Mouse (Mus musculus): Measurements from ENCODE around the gene Agap1.
A peak's percentile ranks its signal among the peaks of the same experiment; 100 is the strongest.

Agap1 gene

DNA sequence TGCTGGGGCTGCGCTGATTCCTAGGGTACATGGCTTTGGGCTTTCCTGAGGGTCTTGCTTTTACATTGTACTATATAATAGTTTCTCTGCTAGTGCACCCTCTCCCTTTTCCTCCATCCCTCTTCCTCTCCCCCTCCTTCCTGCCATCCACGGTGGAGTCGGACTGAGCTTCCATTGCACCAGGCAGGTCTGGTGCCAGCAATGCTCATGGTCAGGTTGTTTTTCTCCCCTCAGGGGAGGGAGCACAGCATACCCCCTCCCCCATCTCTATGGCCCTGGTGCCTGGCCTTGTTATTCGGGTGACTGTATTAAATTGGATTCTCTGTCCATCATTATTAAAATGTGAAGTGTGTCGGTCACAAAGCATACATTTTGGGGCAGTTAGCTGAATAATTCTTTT is 259.1 kb downstream of the Agap1 start:
- no peak for DNase-seq (ENCODE audit: low read depth)

DNA sequence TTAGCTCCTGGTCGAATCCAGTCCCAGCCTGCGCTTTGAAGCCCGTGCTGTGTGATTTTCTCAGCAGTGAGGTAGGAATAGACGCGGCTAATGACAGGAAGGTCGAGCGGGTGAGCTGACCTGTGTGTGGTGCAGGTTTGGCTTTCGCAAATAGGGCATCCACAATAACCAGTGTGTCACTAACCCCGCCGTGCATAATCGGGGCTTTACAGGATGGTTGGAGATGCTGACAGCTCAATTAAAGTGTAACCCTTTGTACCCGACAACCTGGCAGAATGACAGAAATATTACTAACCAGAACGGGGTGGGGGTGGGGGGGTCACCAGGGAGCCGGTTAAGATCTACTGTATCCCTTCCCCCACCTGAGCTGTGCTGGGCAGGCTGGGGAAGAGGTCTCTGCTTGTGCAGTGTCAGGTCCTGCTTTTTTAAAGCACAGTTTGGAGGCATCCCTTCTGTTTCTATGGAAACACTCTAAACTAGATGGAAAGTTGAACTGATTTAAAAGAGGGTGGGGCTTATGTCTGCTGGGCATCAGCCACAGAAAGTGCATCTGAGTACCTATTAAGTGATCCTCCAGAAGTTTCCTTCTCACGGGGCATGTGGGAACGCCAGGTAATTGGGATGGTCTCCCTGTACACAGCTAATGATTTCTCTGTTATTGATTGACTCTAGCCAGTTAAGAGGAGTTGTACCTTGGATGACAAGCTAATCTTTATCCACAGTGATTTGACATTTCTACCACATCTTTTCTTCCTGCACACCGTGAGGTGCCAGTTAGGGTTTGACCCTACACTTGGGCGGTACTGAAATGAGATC is 259.8 kb downstream of the Agap1 start:
- no peak for DNase-seq (ENCODE audit: low read depth)

DNA sequence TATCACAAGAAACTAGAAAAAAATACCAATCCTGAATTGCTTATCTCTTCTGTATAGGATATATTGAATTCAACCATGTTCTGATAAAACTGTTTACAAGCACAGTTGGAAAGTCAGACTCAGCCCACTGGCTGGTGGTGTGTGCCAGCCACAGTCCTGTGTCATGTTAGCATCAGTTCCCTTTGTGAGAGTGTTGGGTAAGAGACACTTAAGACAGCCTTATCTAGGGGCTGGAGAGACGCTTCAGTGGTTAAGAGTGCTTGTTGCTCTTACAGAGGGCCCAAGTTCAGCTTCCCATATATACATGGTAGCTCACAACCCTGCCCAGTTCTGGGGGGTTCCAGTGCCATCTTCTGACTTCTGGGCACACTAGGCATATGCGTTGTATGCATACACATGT is 261.6 kb downstream of the Agap1 start:
- no peak for DNase-seq (ENCODE audit: low read depth)

DNA sequence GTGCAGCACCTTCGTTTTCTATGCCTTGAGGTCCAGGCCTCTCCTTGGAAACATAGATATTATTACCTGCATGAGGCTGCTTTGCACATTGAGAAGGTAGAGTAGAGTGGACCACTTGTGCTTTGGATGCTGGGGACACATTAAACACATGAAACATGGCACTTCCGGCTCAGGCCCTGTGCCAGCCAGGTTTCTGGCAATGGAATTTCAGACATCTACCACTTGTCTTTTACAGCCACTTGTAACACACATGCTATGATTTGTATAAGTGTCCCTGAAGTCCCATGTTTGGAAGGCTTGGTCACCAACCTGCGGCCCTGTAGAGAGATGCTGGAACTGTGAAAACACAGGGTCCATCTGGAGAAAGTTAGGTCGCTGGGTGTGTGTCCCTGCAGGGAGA is 262.5 kb downstream of the Agap1 start:
- no peak for DNase-seq (ENCODE audit: low read depth)

DNA sequence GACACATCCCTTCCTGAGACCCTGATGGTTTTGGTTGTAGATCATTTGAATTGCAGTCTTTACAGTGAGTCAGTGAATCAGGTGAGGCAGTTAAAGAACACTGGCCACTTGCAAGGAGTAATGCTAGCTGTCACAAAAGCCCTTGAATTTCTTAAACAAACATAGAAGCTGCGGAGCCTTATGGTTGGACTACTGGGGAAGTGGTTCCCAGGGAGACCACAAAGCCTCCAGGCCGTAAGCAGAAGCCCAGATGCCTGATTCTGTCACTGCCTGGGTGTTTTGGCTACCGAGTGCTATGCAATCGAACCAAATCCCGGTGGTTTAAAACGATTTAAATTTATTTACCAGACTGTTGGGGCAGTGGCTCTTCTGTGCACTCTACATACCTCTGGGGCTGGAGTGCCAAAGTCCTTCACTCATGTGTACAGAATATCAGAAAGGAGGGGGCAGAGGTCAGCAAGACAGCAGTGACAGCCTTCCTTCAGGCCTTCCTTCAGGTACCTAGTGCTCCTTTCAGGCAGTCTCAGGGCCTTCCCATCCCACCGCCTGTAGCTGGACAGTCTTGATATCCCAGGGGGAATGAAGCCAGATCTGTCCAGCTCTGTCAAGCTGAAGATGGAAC is 264.3 kb downstream of the Agap1 start:
- no peak for DNase-seq (ENCODE audit: low read depth)

DNA sequence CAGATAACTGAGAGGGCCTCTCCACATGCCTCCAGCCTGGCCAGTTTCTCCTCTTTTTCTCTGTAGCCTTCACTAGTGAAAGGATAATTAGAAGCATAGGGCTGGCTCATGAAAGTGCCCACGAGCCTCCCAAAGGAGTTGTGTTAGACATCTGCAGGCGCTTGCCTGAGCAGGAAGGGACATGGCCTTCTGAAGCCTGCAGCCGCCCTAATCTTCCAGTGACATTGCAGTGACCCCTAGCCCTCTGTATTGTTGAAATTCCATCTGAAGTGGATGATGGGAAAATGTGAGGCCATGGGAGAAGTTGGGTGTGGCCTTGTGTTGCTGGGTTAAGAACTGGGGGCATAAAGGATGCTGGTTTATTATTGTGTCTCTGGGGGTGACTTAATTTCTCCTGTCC is 269.5 kb downstream of the Agap1 start:
- DNase-seq (ENCODE audit: low read depth): no peak

DNA sequence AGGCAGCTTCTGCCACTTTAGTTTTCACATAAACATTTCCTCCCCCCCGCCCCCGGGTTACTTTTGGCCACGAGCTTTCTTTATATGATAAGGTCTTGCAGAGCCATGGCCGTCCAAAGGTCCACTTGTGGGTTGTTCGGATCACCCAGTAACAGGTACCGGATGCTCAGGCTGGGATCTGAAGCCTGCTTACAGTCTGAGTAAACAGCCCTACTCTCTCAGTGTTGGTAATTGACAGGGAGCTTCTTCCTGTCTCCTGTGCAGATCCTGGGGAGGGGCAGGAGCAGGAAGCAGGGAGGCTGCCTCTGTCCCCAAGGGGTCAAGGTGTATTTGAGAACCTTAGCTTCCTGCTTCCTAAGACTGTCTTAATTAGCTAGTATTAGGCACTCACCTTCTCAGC is 269.9 kb downstream of the Agap1 start:
- no peak for DNase-seq (ENCODE audit: low read depth)

DNA sequence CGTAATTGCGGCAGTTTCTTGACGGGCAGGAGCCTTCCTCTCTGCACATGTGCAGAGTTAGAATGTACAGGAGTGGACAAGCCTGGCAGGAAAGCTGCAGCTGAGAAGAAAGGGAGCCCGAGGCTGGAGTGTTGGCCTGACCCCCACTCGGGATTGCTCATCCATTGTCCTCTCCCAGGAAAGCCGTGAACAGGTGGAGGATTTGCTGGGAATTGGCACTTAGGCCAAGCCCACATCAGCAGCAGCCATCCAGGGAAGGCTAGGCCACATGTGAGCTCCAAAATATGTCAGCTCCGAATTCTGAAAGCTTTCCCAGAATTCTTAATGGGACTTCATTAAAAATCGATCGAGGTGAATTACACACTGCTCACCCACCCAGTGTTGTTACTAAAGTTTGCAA is 270.4 kb downstream of the Agap1 start:
- no peak for DNase-seq (ENCODE audit: low read depth)

DNA sequence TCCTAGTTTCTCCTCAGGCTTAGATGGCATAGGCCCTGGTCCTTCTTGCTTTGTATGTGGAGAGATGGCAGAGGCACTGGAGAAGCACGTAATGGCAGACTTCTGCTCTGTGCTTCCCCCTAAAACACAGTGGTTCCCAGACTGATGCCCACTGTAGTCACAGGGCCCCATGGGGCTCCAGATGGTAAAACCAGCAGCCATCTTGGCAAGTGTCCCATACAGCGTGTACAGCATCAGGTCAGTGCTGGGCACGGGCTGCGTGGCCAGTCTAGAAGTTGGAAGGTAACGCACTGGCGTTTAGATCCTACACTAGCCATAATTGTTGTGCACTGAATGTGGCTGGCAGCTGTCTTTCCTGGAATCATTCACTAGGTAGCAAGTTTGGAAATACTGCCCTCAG is 273.9 kb downstream of the Agap1 start:
- DNase-seq (ENCODE audit: low read depth): no peak

DNA sequence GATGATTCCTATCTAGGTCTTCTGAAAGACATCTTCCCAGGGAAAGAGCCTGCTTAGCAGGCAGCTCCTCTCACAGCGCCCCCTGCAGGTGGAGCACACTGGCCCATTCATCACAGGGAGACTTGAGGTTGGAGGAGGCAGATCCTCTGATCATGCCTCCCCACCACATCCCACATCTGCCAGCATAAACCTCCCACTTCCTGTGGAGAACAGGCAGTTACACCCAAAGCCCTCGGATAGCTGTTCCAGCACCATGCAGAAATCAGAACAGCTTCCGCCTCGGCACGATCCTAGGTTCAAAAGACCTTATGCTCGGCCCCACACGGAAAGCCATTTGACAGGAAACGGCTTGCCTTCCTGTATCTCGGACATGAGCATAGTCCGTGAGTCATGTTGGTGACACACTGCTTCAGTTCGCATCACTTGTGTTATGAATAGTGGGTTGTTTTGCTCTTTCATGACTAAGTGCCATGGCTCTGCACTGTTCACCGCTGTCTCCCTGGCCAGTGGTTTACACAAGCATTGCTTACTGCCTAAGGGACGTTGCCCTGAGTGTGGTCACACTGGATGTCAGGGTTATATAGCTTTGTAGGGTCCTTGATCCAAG is 276.1 kb downstream of the Agap1 start:
- peak; percentile 55 for DNase-seq (ENCODE audit: low read depth)

DNA sequence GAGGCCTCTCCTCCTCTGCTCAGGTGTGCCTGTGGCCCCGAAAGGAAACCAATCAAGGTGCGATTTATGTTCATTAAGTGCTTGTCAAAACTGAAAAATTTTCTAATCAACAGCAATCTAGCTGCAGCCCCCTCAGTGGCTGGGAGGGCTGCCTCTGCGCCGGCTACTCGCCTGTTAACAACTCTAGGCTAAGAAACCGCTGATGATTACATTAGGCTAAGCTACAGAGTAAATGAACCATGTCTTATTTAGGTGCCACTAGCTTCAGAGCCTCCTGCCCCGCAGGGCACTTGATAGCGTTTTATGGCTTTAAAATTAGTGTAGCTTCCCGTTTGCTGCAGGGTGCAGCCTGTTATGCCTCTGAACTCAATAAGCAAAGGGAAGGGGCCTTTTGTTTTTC is 279.8 kb downstream of the Agap1 start:
- DNase-seq (ENCODE audit: low read depth): no peak

DNA sequence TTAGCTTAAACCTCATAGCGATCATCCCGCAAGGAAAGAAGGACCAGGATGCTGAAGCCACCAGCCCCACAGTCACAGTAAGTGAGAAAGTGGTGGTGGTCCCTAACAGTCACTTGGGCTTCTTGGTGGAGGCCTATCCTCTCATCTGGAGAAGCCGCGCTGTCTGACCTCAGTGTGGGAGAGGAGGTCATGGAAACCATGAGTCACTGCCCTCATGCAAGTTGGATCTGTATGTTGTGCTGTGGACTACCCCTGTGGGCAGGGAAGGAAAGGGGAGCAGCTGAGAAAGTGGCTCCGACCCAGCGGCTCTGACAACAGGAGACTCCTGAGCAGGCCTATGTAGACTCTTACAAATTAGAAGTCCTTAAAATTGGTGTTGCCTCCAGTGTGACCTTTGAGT is 280.5 kb downstream of the Agap1 start:
- DNase-seq (ENCODE audit: low read depth): no peak

DNA sequence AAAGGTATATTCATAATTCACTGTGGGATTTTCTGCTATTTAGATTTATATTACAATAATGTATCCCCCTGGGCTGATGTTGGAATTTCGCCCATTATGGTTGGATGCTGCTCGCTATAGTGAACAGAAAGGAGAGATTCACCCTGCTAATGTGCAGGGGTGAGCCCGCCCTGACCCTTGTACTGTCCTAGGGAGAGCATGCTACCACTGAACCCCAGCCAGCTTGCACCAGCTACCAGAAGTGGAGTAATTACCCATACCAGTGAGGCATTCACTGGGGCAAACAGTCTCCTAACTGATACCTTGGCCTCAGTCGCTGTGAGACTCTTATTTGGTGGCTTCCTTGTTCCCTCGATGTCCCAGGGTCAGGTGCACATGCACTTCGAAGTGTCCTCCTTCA is 281.4 kb downstream of the Agap1 start:
- no peak for DNase-seq (ENCODE audit: low read depth)

DNA sequence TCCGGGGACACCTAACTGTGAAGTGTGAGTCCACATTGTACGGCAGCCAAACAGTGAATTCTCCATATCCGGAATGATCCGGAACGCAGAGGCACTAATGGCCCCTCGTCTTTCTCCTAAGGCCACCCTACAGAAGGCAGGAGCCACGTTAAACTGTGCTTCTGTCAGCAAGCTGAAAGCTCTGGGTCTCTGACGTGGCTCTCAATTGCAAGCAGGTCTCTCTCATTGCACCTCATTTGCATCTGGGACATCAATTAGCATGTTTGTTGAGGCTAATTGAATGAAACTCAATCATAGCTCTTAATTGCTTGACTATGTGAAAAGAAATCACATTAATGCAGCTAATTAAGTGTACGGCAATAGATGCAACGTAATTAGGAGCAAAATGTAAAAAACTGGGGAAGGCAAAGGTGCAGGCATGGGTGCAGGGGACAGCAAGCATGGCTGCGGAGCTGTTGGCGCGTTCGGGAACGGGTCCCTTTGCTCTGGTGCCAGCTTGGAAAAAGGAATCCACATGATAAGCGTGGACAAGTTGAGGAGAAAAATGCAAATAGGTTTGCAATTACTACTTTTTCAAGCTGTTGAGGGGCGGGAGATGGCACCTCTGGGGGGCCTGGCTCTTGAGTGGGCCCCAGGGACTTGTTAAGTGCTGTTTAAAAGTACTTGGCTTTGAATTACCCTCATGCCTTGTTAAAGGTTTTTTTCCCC is 284.6 kb downstream of the Agap1 start:
- DNase-seq (ENCODE audit: low read depth): no peak

DNA sequence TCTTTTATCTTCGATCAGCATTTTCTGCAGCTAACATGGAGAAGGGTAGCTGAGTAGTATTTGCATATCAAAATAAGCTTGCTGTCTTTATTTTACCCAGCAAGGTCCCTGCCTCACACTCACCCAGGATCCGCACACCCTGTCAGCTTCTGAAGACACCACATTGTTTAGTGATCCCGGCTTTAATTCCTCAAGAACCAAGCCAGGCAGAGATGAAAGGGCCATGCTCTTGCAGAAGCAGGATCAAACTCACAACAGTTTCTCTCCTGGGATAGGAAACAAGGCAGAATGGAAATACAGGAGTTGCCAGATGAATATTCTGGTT is 285.1 kb downstream of the Agap1 start:
- DNase-seq (ENCODE audit: low read depth): no peak

DNA sequence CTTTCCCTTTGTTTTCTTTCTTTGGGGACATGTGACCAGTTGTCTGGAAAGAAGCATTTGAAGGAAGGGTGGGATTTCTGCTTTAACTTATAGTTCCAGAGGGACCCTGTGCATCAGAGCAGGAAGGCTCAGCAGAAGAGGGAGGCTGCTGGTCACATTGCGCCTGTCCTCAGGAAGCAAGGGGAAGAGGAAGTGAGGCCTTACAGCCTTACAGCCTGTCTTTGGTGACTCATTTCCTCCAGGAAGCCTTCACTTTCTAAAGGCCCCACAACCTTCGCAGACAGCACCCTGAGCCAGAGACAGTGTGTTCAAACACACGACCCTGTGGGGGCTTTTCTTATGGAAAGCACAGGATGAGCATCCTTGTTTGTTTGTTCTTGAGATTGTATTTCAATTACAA is 287.8 kb downstream of the Agap1 start:
- no peak for DNase-seq (ENCODE audit: low read depth)

DNA sequence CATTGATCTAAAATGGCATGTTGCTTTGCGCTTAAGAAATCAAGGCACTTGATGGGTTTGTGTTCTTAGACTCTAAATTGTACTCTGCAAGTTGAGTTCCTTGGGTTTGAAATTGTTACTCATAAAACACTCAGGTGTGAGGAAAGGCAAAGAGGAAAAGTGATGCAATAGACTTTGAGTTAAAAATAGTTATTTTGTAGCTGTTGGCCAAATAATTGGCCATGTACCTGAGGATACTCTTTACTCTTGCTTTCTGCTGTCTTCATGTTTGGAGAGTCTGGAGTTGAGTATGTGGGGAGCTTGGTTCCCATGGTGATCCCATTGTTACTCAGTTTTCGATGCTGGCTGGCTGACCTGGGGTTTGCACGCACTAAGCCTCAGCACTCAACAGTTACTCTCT is 291.6 kb downstream of the Agap1 start:
- DNase-seq (ENCODE audit: low read depth): no peak

DNA sequence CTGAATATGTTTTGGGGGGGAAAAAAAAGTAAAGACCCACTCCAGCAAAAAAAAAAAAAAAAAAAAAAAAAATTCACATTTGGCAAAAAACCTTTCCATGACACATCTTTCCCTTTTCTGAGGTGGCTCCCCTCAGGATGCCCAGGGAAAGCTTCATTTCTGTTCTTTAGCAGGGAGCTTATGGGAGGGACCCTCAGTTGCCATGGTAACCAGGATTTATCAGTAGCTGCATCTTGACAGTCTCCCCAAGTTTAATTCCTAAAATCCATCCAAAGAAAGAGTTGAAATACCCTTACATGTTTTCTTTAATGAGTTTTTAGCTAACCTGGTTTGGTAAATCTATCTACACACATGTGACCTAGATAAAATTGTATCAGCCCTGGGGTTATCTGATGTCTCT is 295.1 kb downstream of the Agap1 start:
- no peak for DNase-seq (ENCODE audit: low read depth)

DNA sequence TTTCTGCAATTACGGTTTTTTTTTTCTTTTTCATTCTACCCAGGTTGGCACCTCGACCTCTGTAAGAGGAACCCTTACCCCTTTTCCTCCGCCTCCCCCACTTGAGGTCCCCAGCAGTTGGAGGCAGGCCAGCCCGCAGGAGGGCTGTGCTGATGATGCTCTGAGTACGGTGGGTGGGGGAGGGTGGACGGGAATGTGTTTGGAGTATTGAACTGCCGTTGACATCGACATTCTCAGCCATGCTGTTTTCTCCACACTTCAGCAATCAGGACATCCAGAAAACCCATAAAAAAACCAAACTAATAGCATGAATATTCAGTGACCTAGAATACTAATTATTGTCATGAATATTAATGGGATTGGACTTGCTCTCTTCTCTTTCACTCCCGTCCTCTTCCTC is 295.9 kb downstream of the Agap1 start:
- no peak for DNase-seq (ENCODE audit: low read depth)

DNA sequence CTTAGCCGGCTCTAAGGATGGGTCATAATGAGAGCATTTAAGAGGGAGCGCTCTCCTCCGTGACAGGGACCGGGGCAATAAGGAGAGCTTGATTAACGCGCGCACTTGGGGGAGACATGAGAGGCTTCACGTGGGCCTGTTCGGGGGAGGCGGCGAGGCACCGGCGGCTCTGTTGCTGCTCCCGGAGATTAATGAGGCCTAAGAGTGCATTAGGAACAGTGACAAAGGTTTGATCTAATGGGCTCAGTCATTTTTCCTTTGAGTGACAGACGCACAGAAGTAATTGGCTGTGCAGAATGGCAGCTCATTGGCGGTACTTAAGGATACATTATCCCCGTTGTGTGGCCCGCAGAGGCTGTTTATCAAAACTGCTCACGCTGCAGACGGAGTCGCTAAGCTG is 296.3 kb downstream of the Agap1 start:
- DNase-seq (ENCODE audit: low read depth): no peak

DNA sequence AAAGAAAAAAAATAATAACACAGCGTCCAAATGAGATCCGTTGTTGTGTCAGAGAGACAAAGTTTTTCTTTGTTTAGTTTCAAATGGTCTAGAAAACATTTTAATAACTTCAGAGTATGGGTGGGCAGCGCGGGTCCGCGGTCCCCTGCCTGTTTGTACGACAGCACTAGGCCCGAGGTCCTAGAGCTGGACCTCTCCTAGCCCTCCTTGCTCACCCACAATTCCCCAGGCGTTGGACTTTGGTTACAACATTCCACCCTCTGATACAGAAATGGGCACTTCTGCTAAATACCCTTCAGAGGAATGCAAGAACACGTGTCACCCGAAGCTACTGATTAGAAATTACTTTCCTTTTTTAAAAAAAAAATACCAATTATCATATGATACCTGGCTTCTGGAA is 296.7 kb downstream of the Agap1 start:
- no peak for DNase-seq (ENCODE audit: low read depth)

DNA sequence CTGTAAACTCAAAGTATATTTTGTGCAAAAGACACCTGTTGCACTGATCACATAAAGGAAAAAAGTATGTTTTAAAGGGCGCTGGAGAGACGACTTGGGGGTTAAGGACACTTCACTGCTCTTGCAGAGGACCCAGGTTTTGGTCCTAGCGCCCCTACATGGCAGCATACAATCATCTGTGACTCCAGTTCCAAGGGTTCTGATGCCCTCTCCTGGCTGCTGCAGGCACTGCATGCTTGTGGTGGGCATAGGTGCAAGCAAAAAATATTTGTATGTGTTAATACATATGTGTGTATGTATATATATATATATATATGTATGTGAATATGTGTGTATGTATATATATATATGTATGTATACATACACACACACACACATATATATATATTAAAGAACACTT is 298.1 kb downstream of the Agap1 start:
- no peak for DNase-seq (ENCODE audit: low read depth)

DNA sequence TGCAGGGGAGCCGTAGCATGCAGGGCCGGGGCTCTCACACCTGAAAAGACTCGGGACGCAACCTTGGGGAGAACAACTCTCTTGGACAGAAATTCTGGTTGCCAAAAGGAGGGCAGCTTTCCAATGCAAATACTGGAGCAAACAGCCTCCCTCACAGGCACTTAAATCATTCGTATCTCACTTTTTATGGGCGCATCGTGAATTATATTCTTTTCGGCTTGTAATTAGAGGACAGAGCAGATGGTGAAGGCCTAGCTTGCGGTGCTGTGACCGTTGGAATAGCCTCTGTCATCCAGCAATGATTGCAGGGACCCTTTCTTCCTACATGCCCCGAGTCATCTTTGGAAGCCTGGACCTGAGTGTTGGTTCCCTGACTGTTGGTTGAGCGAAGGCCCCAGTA is 300.8 kb downstream of the Agap1 start:
- no peak for DNase-seq (ENCODE audit: low read depth)

All from fibroblast of lung, adult 2 months (primary cell).